Mouse (Mus musculus): ENCODE results near the gene Gmpr. TPM values are rescaled to one million over a fixed set of nuclear protein-coding genes. Genes with fewer than 3 reads are reported as not detected.

Gene Gmpr
- total RNA-seq, 1 experiment from 2014 or later: 26.6 TPM

Other genes starting within 250 kb of the Gmpr start
- 7.6 and 10.0 TPM in 2 replicates for gene Mylip, start 117.7 kb upstream of the Gmpr start, total RNA-seq (2021)